Mouse (Mus musculus) liver, embryonic 14.5 days (tissue): ENCODE data around the gene Ctrc. TPM values are rescaled to one million over a fixed set of nuclear protein-coding genes. Genes with fewer than 3 reads are reported as not detected.

Experiments used
- ATAC-seq: fragments of 200-750 bp; cut with Nextera tagmentation; 2 replicates; pipeline ENCODE4 v1.8.0; 2017; ENCODE audit warnings: moderate number of reproducible peaks, mild to moderate bottlenecking, moderate library complexity; ENCODE audit not compliant: insufficient read depth
- DNase-seq, 3 experiments: peaks; one replicate each; pipeline ENCODE4 v3.0.0-alpha.2; 2012 to 2013; ENCODE audit warnings: low read depth in 3 of 3, low spot score in 3 of 3
- H3K27ac ChIP-seq: fragments of 300-500 bp; sonication (generic); 2 replicates; pipeline ENCODE4 v1.5.1; 2014; ENCODE audit warnings: moderate library complexity, mild to moderate bottlenecking, control low read depth, inconsistent platforms
- H3K27me3 ChIP-seq: fragments of 300-500 bp; sonication (generic); 2 replicates; pipeline ENCODE4 v1.6.1; 2014; ENCODE audit warnings: mild to moderate bottlenecking, low read length, moderate library complexity; ENCODE audit not compliant: control insufficient read depth, insufficient read depth
- H3K36me3 ChIP-seq: fragments of 300-500 bp; sonication (generic); replicated peaks from 2 replicates; pipeline ENCODE4 v1.6.1; 2014; ENCODE audit warnings: low read depth; ENCODE audit not compliant: control insufficient read depth, insufficient read depth
- H3K4me1 ChIP-seq, 2 experiments: fragments of 200-500 bp in 1 of 2; fragments of 300-500 bp in 1 of 2; sonication (generic) in 1 of 2; replicated peaks; 2 replicates each; pipeline ENCODE4 v1.6.1; 2012 to 2014; ENCODE audit warnings: antibody characterized with exemption in 1 of 2, inconsistent platforms in 1 of 2, low read length in 1 of 2; ENCODE audit not compliant: control insufficient read depth in 2 of 2, insufficient read depth in 2 of 2
- H3K4me2 ChIP-seq: fragments of 300-500 bp; sonication (generic); 2 replicates; pipeline ENCODE4 v1.6.1; 2014; ENCODE audit warnings: low read depth, mild to moderate bottlenecking, control low read depth, moderate library complexity
- H3K4me3 ChIP-seq, 2 experiments: fragments of 200-500 bp in 1 of 2; fragments of 300-500 bp in 1 of 2; sonication (generic) in 1 of 2; 2 replicates each; pipeline ENCODE4 v1.5.1; 2012 to 2014; ENCODE audit warnings: low read depth in 2 of 2, low read length in 2 of 2, mild to moderate bottlenecking in 2 of 2, control low read depth in 1 of 2, inconsistent platforms in 1 of 2, moderate library complexity in 1 of 2; ENCODE audit not compliant: insufficient read depth in 1 of 2
- H3K9ac ChIP-seq: fragments of 300-500 bp; sonication (generic); replicated peaks from 2 replicates; pipeline ENCODE4 v1.6.1; 2014; ENCODE audit warnings: mild to moderate bottlenecking, control low read depth, moderate library complexity
- H3K9me3 ChIP-seq: fragments of 300-500 bp; sonication (generic); 2 replicates; pipeline ENCODE4 v1.6.1; 2016; ENCODE audit warnings: low read length, mixed read lengths; ENCODE audit not compliant: control insufficient read depth
- CTCF ChIP-seq: IDR thresholded peaks from 2 replicates; pipeline ENCODE4 v1.5.1; 2016; ENCODE audit warnings: antibody characterized with exemption, low read depth, control low read depth
- EP300 ChIP-seq: IDR thresholded peaks from 2 replicates; pipeline ENCODE4 v1.6.1; 2016; ENCODE audit warnings: antibody characterized with exemption, low read depth
- WGBS: fragments of 180-500 bp; shearing (Covaris S2); extraction: QIAGEN DNeasy Blood & Tissue Kit; methylation state at CpG from one replicate; pipeline ENCODE4 v1.1.7; 2014; ENCODE audit not compliant: insufficient replicate concordance; 5-methylcytosine and 5-hydroxymethylcytosine counted together
- polyA plus RNA-seq, 2 experiments: library from polyadenylated mRNA; depleted of rRNA in 1 of 2; stranded (reverse) in 1 of 2; unstranded in 1 of 2; fragments of >200 nt; fragmentation: Nextera tagmentation in 1 of 2; extraction: Ambion mirVana in 1 of 2; gene quantifications; 2 replicates each; pipeline versions ENCODE4 v1.2.1 to v1.2.3; 2012 to 2014

Ctrc gene
- polyA plus RNA-seq, 2 experiments, result not detected

GRCm38 (mm10) chr4:141765008-141765407, 81.2 kb downstream of the Ctrc start:
- peaks cover 30 to 39% of the 10 kb centered on the region in 2 experiments for H3K4me1 ChIP-seq
- H3K4me2 ChIP-seq, result no peak overlapping the region
- H3K27ac ChIP-seq, result no peak overlapping the region
- no peak for TF ChIP-seq CTCF
- TF ChIP-seq EP300, result no peak
- H3K9me3 ChIP-seq, result no peaks in the 10 kb centered on the region
- no peak overlapping the region for H3K9ac ChIP-seq
- no peak for ATAC-seq
- DNase-seq, result no peak
- H3K36me3 ChIP-seq, result peaks cover 33% of the 10 kb centered on the region
- no peak overlapping the region for H3K4me3 ChIP-seq
- 90% methylated on average over 3 of the region's 3 CpGs for WGBS
- no peaks in the 10 kb centered on the region for H3K27me3 ChIP-seq

Other genes starting within 250 kb of the Ctrc start
- 1.1 and 2.0 TPM in 2 replicates for gene Fblim1, start 240.3 kb downstream of the Ctrc start, polyA plus RNA-seq (2012; rRNA removed)
- 0.77 and 0.95 TPM in 2 replicates for gene Fblim1, start 240.3 kb downstream of the Ctrc start, polyA plus RNA-seq (2014; fragmentation: Nextera tagmentation; extraction: Ambion mirVana)
- 2.1 and 2.6 TPM in 2 replicates for gene Tmem82, start 227.7 kb downstream of the Ctrc start, polyA plus RNA-seq (2012; rRNA removed)
- 2.2 and 2.7 TPM in 2 replicates for gene Tmem82, start 227.7 kb downstream of the Ctrc start, polyA plus RNA-seq (2014; fragmentation: Nextera tagmentation; extraction: Ambion mirVana)
- 0.03 TPM in 2 replicates for gene Slc25a34, start 222.5 kb downstream of the Ctrc start, polyA plus RNA-seq (2012; rRNA removed)
- gene Slc25a34, start 222.5 kb downstream of the Ctrc start, polyA plus RNA-seq (2014; fragmentation: Nextera tagmentation; extraction: Ambion mirVana), result not detected in 2 replicates
- gene Plekhm2, start 181.5 kb downstream of the Ctrc start, polyA plus RNA-seq (2012; rRNA removed), result 4.2 and 4.5 TPM in 2 replicates
- 0.33 and 0.49 TPM in 2 replicates for gene Plekhm2, start 181.5 kb downstream of the Ctrc start, polyA plus RNA-seq (2014; fragmentation: Nextera tagmentation; extraction: Ambion mirVana)
- 3.9 and 5.7 TPM in 2 replicates for gene Rsc1a1, start 160.8 kb downstream of the Ctrc start, polyA plus RNA-seq (2012; rRNA removed)
- gene Rsc1a1, start 160.8 kb downstream of the Ctrc start, polyA plus RNA-seq (2014; fragmentation: Nextera tagmentation; extraction: Ambion mirVana), result 0.97 and 2.1 TPM in 2 replicates
- 6.7 and 9.5 TPM in 2 replicates for gene Ddi2, start 122.9 kb downstream of the Ctrc start, polyA plus RNA-seq (2012; rRNA removed)
- gene Ddi2, start 122.9 kb downstream of the Ctrc start, polyA plus RNA-seq (2014; fragmentation: Nextera tagmentation; extraction: Ambion mirVana), result 9.2 and 11.4 TPM in 2 replicates
- gene Agmat, start 99.7 kb downstream of the Ctrc start, polyA plus RNA-seq (2012; rRNA removed), result 11.2 and 14.4 TPM in 2 replicates
- 18.1 and 18.7 TPM in 2 replicates for gene Agmat, start 99.7 kb downstream of the Ctrc start, polyA plus RNA-seq (2014; fragmentation: Nextera tagmentation; extraction: Ambion mirVana)
- 2.4 and 2.8 TPM in 2 replicates for gene Dnajc16, start 55.4 kb downstream of the Ctrc start, polyA plus RNA-seq (2012; rRNA removed)
- 1.4 and 1.7 TPM in 2 replicates for gene Dnajc16, start 55.4 kb downstream of the Ctrc start, polyA plus RNA-seq (2014; fragmentation: Nextera tagmentation; extraction: Ambion mirVana)
- 7.5 and 7.6 TPM in 2 replicates for gene Casp9, start 52.7 kb downstream of the Ctrc start, polyA plus RNA-seq (2012; rRNA removed)
- gene Casp9, start 52.7 kb downstream of the Ctrc start, polyA plus RNA-seq (2014; fragmentation: Nextera tagmentation; extraction: Ambion mirVana), result 5.8 and 6.5 TPM in 2 replicates
- gene Cela2a, start 20.2 kb downstream of the Ctrc start, polyA plus RNA-seq (2012; rRNA removed), result not detected in 2 replicates
- gene Cela2a, start 20.2 kb downstream of the Ctrc start, polyA plus RNA-seq (2014; fragmentation: Nextera tagmentation; extraction: Ambion mirVana), result not detected in 2 replicates
- gene Efhd2, start 28.6 kb upstream of the Ctrc start, polyA plus RNA-seq (2012; rRNA removed), result 25.9 and 26.5 TPM in 2 replicates
- 23.4 and 26.2 TPM in 2 replicates for gene Efhd2, start 28.6 kb upstream of the Ctrc start, polyA plus RNA-seq (2014; fragmentation: Nextera tagmentation; extraction: Ambion mirVana)
- gene Fhad1, start 168.7 kb upstream of the Ctrc start, polyA plus RNA-seq (2012; rRNA removed), result 0.03 and 0.23 TPM in 2 replicates
- gene Fhad1, start 168.7 kb upstream of the Ctrc start, polyA plus RNA-seq (2014; fragmentation: Nextera tagmentation; extraction: Ambion mirVana), result 0.11 TPM in 1 of 2 replicates, not detected in the other
- 7.7 and 7.9 TPM in 2 replicates for gene Tmem51, start 237.9 kb upstream of the Ctrc start, polyA plus RNA-seq (2012; rRNA removed)
- 11.4 and 11.8 TPM in 2 replicates for gene Tmem51, start 237.9 kb upstream of the Ctrc start, polyA plus RNA-seq (2014; fragmentation: Nextera tagmentation; extraction: Ambion mirVana)